Mouse (Mus musculus) liver, embryonic 15.5 days (tissue): Measurements from ENCODE around the gene Pard3. TPM values are rescaled to one million over a fixed set of nuclear protein-coding genes. Genes with fewer than 3 reads are reported as not detected.

Source experiments
- ATAC-seq: fragments of 200-750 bp; cut with Nextera tagmentation; 2 replicates; pipeline ENCODE4 v1.8.0; 2017; ENCODE audit warnings: moderate number of reproducible peaks, mild to moderate bottlenecking, moderate library complexity; ENCODE audit not compliant: insufficient read depth
- H3K27ac ChIP-seq: fragments of 300-500 bp; sonication (generic); replicated peaks from 2 replicates; pipeline ENCODE4 v1.5.1; 2015; ENCODE audit warnings: mild to moderate bottlenecking, inconsistent platforms
- H3K27me3 ChIP-seq: fragments of 300-500 bp; sonication (generic); 2 replicates; pipeline ENCODE4 v1.6.1; 2015; ENCODE audit warnings: mild to moderate bottlenecking, inconsistent platforms
- H3K36me3 ChIP-seq: fragments of 300-500 bp; sonication (generic); replicated peaks from 2 replicates; pipeline ENCODE4 v1.6.1; 2015; ENCODE audit warnings: moderate library complexity, mild to moderate bottlenecking, inconsistent platforms
- H3K4me1 ChIP-seq: fragments of 300-500 bp; sonication (generic); replicated peaks from 2 replicates; pipeline ENCODE4 v1.6.1; 2015; ENCODE audit warnings: inconsistent platforms
- H3K4me2 ChIP-seq: fragments of 300-500 bp; sonication (generic); 2 replicates; pipeline ENCODE4 v1.6.1; 2015; ENCODE audit warnings: moderate library complexity, mild to moderate bottlenecking, inconsistent platforms
- H3K4me3 ChIP-seq: fragments of 300-500 bp; sonication (generic); replicated peaks from 2 replicates; pipeline ENCODE4 v1.5.1; 2015; ENCODE audit warnings: mild to moderate bottlenecking, inconsistent platforms
- H3K9ac ChIP-seq: fragments of 300-500 bp; sonication (generic); 2 replicates; pipeline ENCODE4 v1.6.1; 2015; ENCODE audit warnings: moderate library complexity, mild to moderate bottlenecking, inconsistent platforms
- H3K9me3 ChIP-seq: fragments of 300-500 bp; sonication (generic); replicated peaks from 2 replicates; pipeline ENCODE4 v1.6.1; 2016; ENCODE audit warnings: inconsistent platforms
- WGBS: fragments of 180-500 bp; shearing (Covaris S2); methylation state at CpG from one replicate; pipeline ENCODE4 v1.1.7; 2015; ENCODE audit warnings: mixed read lengths; ENCODE audit not compliant: insufficient replicate concordance; 5-methylcytosine and 5-hydroxymethylcytosine counted together
- polyA plus RNA-seq: library from polyadenylated mRNA; unstranded; fragments of >200 nt; fragmentation: Nextera tagmentation; extraction: Ambion mirVana; gene quantifications from 2 replicates; pipeline ENCODE4 v1.2.1, GENCODE M21; 2015

Pard3 gene
- polyA plus RNA-seq, 1 experiment from 2014 or later = 6.3 TPM

DNA sequence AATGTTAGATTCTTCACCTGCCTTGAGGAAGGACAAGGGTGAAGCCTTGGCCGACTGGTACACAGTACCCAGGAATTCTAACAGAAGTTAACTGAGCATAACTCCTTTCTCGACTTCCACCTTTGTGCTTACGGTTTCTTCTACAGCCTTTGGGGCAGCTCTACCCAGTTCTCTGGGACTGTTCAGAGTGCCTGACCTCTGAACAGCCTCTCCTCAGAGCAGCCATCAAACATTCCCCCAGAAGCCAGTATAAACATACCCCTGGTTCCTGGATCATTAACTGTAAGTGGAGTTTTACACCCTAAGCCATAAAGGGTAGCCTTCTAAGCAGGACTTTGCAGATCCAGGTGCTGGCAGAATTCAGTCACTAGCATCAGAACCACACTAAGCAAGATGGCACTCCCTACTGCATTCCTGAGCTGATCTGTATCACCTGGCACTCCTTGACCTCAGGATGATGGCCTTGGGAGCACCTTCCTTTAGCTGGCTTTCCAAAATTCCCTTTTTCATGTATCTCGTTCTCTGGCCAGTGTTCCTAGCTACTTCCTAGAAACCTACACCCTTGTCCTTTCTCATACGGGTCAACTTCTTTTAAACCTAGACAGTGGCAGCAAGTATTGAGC, 374.0 kb downstream of the Pard3 start:
- Histone ChIP-seq H3K4me3 (no peak overlapping the region), H3K9me3 (no peaks in the 10 kb centered on the region), H3K27me3 (no peaks in the 10 kb centered on the region), H3K4me2 (no peak overlapping the region), H3K9ac (no peak overlapping the region), H3K4me1 (peaks cover 8% of the 10 kb centered on the region; the same call in 1 of the 2 replicates), H3K36me3 (no peaks in the 10 kb centered on the region), H3K27ac (no peak overlapping the region)
- WGBS = 51% methylated on average over 5 of the region's 5 CpGs
- ATAC-seq = no peak

DNA sequence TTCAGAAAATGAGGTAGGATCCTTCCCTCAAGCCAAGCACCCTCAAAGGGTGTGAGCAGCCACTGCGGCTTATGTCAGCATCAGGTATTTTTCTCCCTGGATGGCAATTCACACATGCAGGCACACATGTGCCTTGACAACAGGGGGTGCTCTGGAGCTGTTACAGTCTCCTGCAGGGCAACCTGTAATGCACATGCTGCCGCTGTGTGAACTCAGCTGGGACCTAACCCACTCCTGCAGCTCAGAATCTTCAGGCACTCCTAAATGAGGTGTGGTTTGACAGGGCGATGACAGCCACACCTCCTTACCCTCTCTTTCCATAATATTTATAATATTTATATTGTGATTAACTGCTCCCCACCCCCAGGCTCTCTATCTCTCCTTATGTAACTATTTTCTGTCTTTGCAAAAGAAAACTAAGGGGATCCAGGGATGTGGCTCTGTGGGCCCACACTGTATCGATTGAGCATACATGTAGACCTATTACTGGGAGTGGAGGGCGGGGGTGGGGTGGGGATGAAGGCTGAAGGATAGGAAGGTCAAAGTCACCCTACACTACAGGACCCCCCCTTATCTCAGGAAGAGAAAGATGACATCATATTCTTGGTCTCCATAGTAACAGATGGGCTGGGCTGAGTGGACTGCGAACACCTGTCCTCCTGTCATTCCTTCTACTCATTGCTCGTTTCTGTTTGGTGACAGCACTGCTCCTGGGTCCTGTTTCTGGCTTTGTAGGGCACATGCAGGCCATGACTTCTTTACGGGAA, 375.1 kb downstream of the Pard3 start:
- 54% methylated on average over 8 of the region's 8 CpGs for WGBS

DNA sequence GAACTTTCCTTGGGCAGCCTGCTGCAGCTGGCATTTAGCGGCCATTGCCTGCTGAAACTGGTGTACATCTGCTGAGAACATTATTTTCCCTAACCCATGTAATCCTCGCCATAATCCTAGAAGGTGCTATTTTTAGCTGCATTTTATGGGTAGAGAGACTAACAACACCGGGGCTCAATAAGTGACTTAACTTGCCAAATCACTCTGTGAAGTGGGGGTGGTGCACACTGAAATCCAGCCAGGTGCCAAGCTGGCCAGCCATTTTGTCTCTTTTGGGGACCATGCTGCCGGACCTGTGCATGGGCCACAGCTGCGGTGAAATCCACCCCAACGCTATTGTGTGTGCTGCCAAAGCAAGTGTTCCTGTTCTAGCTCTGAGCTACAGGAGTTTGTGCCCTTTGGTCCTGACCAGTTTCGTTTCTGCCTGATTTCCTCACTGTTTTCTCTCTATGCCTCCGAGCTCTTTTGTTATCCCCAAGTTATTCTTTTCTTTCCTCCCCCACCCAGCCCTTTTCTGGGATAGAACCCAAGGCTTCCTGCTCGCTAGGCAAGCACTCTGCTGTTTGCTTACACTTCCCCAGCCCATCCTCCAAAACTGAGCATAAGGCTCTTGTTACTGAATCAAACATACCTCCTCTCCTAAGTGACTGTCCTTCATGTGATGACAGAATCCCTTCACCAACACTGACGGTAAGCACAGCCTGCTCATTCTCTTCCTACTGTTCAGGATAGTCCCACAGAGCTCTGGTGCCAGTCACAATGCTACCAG, 375.9 kb downstream of the Pard3 start:
- peaks cover 8% of the 10 kb centered on the region; the same call in 1 of the 2 replicates for H3K4me1 ChIP-seq

More for the DNA sequence above, 375.1 kb downstream of the Pard3 start:
- Histone ChIP-seq H3K9me3 (no peaks in the 10 kb centered on the region), H3K4me1 (peaks cover 8% of the 10 kb centered on the region; the same call in 1 of the 2 replicates), H3K4me3 (no peak overlapping the region), H3K27me3 (no peaks in the 10 kb centered on the region), H3K9ac (no peak overlapping the region), H3K27ac (no peak overlapping the region), H3K36me3 (no peaks in the 10 kb centered on the region), H3K4me2 (peak overlapping the region; percentile 40)
- no peak for ATAC-seq

DNA sequence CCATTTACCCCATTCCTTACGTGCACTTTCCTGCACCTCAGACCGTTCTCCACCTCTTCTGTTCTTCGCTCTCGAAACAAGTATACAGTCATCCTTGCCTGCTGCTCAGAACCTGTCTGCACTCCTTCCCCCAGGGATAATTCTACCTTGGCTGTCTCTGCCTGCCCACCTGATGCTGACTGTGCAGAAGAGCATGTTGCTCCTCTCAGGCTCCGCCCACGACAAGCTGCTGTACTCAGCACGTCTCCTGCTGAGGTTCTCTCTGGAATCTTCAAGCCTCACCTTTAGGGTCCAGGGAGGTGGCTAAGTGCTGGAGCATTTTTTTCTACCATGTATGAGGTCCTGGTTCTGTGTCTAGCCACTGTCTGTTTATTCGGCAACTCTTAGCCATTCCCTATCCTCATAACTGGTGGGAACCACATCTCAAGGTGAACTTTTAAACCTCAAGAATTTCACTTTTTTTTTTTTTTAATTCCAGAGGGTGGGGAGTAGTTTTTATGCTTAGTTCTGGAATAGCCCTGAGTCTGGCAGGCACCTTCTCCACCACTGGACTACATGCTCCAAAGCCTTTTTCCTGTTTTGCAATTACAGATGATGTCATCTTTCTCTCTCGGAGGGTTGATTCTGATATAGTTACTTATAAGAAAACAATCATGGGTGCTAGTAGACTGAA, 376.6 kb downstream of the Pard3 start:
- 63% methylated on average over 9 of the region's 9 CpGs for WGBS
- Histone ChIP-seq H3K4me3 (peak overlapping the region; percentile 40), H3K4me1 (peaks cover 8% of the 10 kb centered on the region; the same call in 1 of the 2 replicates), H3K36me3 (no peaks in the 10 kb centered on the region), H3K4me2 (peak overlapping the region; percentile 40), H3K9me3 (no peaks in the 10 kb centered on the region), H3K27ac (peak overlapping the region; percentile 77; the same call in 1 of the 2 replicates), H3K27me3 (no peaks in the 10 kb centered on the region), H3K9ac (no peak overlapping the region)
- no peak for ATAC-seq

More for the DNA sequence above, 375.9 kb downstream of the Pard3 start:
- Histone ChIP-seq H3K4me2 (peak overlapping the region; percentile 40), H3K4me3 (peak overlapping the region; percentile 40), H3K9ac (no peak overlapping the region), H3K27me3 (no peaks in the 10 kb centered on the region), H3K27ac (peak overlapping the region; percentile 77), H3K36me3 (no peaks in the 10 kb centered on the region), H3K9me3 (no peaks in the 10 kb centered on the region)
- WGBS = 55% methylated on average over 10 of the region's 10 CpGs
- ATAC-seq = no peak

DNA sequence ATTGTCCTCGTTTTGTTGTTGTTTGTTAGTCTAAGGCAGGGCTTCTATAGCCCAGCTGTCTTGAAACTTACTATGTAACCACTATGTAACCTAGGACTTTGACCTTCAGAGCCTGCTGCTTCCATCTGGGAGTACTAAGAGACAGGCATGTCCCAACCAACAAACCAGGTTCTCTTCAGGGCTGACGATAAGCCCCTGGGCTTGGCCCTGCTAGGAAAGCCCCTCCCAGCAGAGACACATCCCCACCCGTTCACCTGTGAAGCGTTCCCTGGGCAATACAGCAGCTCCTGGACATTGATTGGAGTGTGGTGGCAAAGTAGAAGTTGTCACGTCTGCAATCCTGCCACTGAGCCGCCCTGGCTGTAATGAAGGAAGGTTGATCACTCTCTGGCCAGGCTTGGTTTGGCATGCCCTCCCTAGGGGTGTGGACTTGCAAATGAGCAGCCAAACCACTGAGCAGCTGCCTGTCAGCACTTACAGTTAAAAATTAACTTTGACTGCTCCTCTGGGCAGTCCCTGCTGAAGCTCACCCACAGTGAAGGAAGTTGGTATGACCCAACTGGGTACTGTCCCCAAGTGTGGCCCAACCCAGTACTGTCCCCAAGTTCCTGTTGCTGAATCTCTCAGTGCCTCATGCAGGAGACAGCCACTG, 377.3 kb downstream of the Pard3 start:
- Histone ChIP-seq H3K9ac (no peak overlapping the region), H3K4me2 (peak overlapping the region; percentile 40), H3K27ac (peak overlapping the region; percentile 77), H3K9me3 (no peaks in the 10 kb centered on the region), H3K4me3 (peak overlapping the region; percentile 40), H3K27me3 (no peaks in the 10 kb centered on the region), H3K4me1 (peaks cover 8% of the 10 kb centered on the region; the same call in 1 of the 2 replicates), H3K36me3 (no peaks in the 10 kb centered on the region)
- peak; percentile 84 for ATAC-seq
- WGBS = 36% methylated on average over 6 of the region's 6 CpGs

DNA sequence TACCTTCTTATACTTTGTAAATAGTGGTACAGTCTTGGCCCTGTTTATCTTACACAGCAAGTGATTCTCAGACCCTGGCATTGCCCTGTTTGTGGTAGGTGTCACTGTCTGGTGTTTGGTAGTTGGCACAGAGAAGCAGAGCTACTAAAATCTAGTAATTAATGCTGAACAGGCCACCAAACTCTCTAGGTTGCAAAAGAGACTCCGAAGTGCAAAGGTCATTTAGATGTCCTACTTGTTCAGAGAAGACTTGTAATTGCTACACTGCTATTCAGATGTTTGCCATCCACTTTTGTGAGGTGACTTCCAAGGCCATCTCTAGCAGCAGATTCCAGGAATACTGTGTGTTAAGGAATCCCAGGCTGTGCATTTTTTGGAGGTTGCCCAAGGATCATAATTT, 383.7 kb downstream of the Pard3 start:
- Histone ChIP-seq H3K27ac (no peak overlapping the region), H3K9me3 (no peaks in the 10 kb centered on the region), H3K27me3 (no peaks in the 10 kb centered on the region), H3K4me1 (no peaks in the 10 kb centered on the region), H3K9ac (no peak overlapping the region), H3K4me2 (no peak overlapping the region), H3K36me3 (no peaks in the 10 kb centered on the region), H3K4me3 (no peak overlapping the region)
- ATAC-seq = no peak
- WGBS = 55% methylated on average over 1 of the region's 1 CpGs

DNA sequence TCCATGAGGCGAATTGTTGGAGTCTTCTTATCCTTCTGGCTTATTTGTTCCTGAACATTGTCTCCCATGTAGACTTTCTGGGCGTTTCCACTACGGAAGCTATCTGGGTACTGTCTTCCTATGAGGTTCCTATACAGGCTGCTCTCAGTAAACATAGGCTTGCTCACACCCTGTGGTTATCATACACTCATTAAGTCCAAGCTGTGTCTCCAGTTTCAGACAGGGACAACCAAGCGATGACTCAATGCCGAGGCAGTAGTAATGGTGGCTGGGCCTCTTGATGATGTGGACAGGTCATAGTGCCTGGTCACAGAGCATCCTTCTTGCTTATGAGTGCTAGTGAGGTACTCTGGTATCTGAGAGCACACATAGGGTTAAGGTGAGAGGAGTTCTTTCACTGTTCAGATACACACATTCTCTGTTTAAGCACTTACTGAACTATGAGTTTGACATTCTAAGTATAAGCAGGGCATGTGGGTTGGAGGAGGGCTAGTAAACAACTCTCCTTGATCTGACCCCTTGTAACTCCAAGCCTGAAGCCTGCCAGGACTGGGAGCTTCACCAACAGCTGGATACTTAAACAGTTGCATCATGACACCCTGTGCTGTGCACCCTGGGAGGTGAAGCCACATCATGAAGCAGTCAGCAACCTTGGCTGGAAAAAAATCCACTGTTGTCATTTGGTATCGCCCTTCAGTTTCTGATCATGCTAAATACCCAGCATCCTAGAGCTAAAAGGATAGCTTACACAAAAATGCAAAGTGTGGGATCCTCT, 385.6 kb downstream of the Pard3 start:
- H3K4me1 ChIP-seq = no peaks in the 10 kb centered on the region
- H3K4me2 ChIP-seq = no peak overlapping the region
- ATAC-seq = no peak
- no peak overlapping the region for H3K27ac ChIP-seq
- H3K9ac ChIP-seq = no peak overlapping the region
- 70% methylated on average over 6 of the region's 6 CpGs for WGBS
- no peaks in the 10 kb centered on the region for H3K27me3 ChIP-seq
- H3K4me3 ChIP-seq = no peak overlapping the region
- no peaks in the 10 kb centered on the region for H3K9me3 ChIP-seq
- no peaks in the 10 kb centered on the region for H3K36me3 ChIP-seq

DNA sequence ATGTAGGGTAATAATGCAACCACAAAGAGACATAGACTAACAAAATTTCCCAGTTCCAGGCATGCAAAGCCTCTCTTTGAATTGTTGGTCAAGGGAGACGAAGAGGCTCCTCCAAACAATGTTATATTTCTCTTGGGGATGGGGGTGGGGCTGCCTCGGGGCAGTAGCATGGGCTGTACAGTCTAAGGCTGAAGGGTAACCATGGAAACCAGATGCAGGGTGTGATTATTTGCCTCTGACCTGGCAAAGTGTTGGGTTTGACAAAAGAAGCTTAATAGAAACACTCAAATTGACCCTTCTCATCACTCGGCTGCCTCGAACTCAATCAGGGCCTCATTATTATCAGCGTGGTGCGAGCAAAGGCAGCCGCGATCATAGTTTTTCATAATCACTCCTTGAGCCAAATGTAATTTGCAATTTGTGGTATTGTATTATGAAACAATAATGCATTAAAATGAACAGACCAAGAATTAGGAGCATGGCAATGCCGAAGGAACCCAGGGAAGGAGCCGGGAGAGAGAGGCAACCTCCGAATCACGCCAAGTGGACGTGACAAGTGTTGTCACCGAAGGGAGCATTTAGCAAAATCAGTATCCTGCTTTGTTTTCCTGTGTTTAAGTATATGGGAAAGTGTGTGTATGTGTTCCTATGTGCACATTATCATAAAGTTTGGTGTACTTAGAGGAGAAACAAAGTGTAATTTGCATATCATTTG, 387.4 kb downstream of the Pard3 start:
- Histone ChIP-seq H3K27ac (no peak overlapping the region), H3K9me3 (no peaks in the 10 kb centered on the region), H3K4me1 (no peaks in the 10 kb centered on the region), H3K9ac (no peak overlapping the region), H3K27me3 (no peaks in the 10 kb centered on the region), H3K4me3 (no peak overlapping the region), H3K36me3 (no peaks in the 10 kb centered on the region), H3K4me2 (no peak overlapping the region)
- ATAC-seq = no peak
- 81% methylated on average over 14 of the region's 14 CpGs for WGBS

DNA sequence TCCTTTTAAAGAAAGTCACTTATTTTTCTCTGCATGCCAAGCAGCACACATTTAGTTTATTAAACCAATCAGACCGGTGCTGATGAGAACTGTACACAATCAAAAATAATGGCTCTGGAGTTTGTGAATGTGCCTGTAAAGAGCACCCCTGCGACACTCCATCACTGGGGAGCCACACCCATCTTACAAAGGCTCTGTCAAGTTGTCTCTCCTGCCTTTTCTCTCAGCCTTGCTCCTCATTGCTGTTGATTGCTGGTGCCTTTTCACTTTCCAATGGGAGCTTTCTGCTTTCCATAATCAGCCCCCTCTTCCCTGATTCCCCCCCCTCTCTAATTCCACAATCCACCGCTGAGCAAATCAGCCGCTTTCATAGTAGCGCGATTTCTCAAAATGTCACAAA, 388.7 kb downstream of the Pard3 start:
- Histone ChIP-seq H3K4me3 (no peak overlapping the region), H3K27me3 (no peaks in the 10 kb centered on the region), H3K4me1 (no peaks in the 10 kb centered on the region), H3K9ac (no peak overlapping the region), H3K27ac (no peak overlapping the region), H3K36me3 (no peaks in the 10 kb centered on the region), H3K4me2 (no peak overlapping the region), H3K9me3 (no peaks in the 10 kb centered on the region)
- 83% methylated on average over 6 of the region's 6 CpGs for WGBS
- ATAC-seq = no peak
